Mouse (Mus musculus): ENCODE data around the gene Tgfb1i1. TPM values are rescaled to one million over a fixed set of nuclear protein-coding genes. Genes with fewer than 3 reads are reported as not detected.

The Tgfb1i1 gene
- polyA plus RNA-seq, 1 experiment from 2014 or later: 111 TPM

- ATAC-seq: no peak
- H3K9ac ChIP-seq (ENCODE audit: low read depth, low read length): no peak overlapping the region
- 0 out of 2 replicates have a peak, but pooled peaks cover 6% of the 10 kb centered on the region for H3K4me1 ChIP-seq (replicated peaks; ENCODE audit: control insufficient read depth, insufficient read depth, low read length)
- no peak overlapping the region for H3K4me2 ChIP-seq (replicated peaks; ENCODE audit: low read depth)
- no peaks in the 10 kb centered on the region for H3K27me3 ChIP-seq (replicated peaks; ENCODE audit: control insufficient read depth, insufficient read depth, low read length)
- H3K9me3 ChIP-seq (ENCODE audit: control insufficient read depth): no peaks in the 10 kb centered on the region
- WGBS: 58% methylated on average over 5 of the region's 5 CpGs
- no peak for TF ChIP-seq CTCF (IDR thresholded peaks at IDR 0.05; ENCODE audit: low read depth)
- H3K36me3 ChIP-seq (ENCODE audit: control insufficient read depth, insufficient read depth): peaks cover 19% of the 10 kb centered on the region; the same call in 1 of the 2 replicates
- H3K27ac ChIP-seq (ENCODE audit: low read depth, low read length): no peak overlapping the region
- no peak overlapping the region for H3K4me3 ChIP-seq (ENCODE audit: low read depth, low read length)
These were observed 3.4 kb downstream of the Tgfb1i1 start for GRCm38 (mm10) chr7:128249998-128250397.

GRCm38 (mm10) chr7:128251946-128252345 lies 5.3 kb downstream of the Tgfb1i1 start:
- Histone ChIP-seq H3K36me3 (ENCODE audit: control insufficient read depth, insufficient read depth) (peaks cover 19% of the 10 kb centered on the region; the same call in 1 of the 2 replicates), H3K4me1 (replicated peaks; ENCODE audit: control insufficient read depth, insufficient read depth, low read length) (0 out of 2 replicates have a peak, but pooled peaks cover 6% of the 10 kb centered on the region), H3K4me3 (ENCODE audit: low read depth, low read length) (no peak overlapping the region), H3K9ac (ENCODE audit: low read depth, low read length) (no peak overlapping the region), H3K9me3 (ENCODE audit: control insufficient read depth) (no peaks in the 10 kb centered on the region), H3K27ac (ENCODE audit: low read depth, low read length) (no peak overlapping the region), H3K4me2 (replicated peaks; ENCODE audit: low read depth) (peak overlapping the region; percentile 17; the same call in 1 of the 2 replicates), H3K27me3 (replicated peaks; ENCODE audit: control insufficient read depth, insufficient read depth, low read length) (no peaks in the 10 kb centered on the region)
- no peak for ATAC-seq
- no peak for TF ChIP-seq CTCF (IDR thresholded peaks at IDR 0.05; ENCODE audit: low read depth)
- WGBS: 48% methylated on average over 12 of the region's 12 CpGs

GRCm38 (mm10) chr7:128252609-128253008 lies 6.0 kb downstream of the Tgfb1i1 start:
- Histone ChIP-seq H3K4me1 (replicated peaks; ENCODE audit: control insufficient read depth, insufficient read depth, low read length) (0 out of 2 replicates have a peak, but pooled peaks cover 6% of the 10 kb centered on the region), H3K9me3 (ENCODE audit: control insufficient read depth) (no peaks in the 10 kb centered on the region), H3K4me2 (replicated peaks; ENCODE audit: low read depth) (peak overlapping the region; percentile 41), H3K9ac (ENCODE audit: low read depth, low read length) (no peak overlapping the region), H3K27me3 (replicated peaks; ENCODE audit: control insufficient read depth, insufficient read depth, low read length) (no peaks in the 10 kb centered on the region), H3K36me3 (ENCODE audit: control insufficient read depth, insufficient read depth) (peaks cover 19% of the 10 kb centered on the region; the same call in 1 of the 2 replicates), H3K4me3 (ENCODE audit: low read depth, low read length) (peak overlapping the region; percentile 7; the same call in 1 of the 2 replicates), H3K27ac (ENCODE audit: low read depth, low read length) (no peak overlapping the region)
- ATAC-seq: no peak
- TF ChIP-seq CTCF (IDR thresholded peaks at IDR 0.05; ENCODE audit: low read depth): no peak
- WGBS: 16% methylated on average over 24 of the region's 24 CpGs

GRCm38 (mm10) chr7:128254978-128255377 lies 8.4 kb downstream of the Tgfb1i1 start:
- no peak for ATAC-seq
- H3K9ac ChIP-seq (ENCODE audit: low read depth, low read length): no peak overlapping the region
- no peak overlapping the region for H3K4me2 ChIP-seq (replicated peaks; ENCODE audit: low read depth)
- no peaks in the 10 kb centered on the region for H3K27me3 ChIP-seq (replicated peaks; ENCODE audit: control insufficient read depth, insufficient read depth, low read length)
- no peak overlapping the region for H3K27ac ChIP-seq (ENCODE audit: low read depth, low read length)
- WGBS: 43% methylated on average over 2 of the region's 2 CpGs
- H3K9me3 ChIP-seq (ENCODE audit: control insufficient read depth): no peaks in the 10 kb centered on the region
- 0 out of 2 replicates have a peak, but pooled peaks cover 6% of the 10 kb centered on the region for H3K4me1 ChIP-seq (replicated peaks; ENCODE audit: control insufficient read depth, insufficient read depth, low read length)
- no peak for TF ChIP-seq CTCF (IDR thresholded peaks at IDR 0.05; ENCODE audit: low read depth)
- peaks cover 17% of the 10 kb centered on the region; the same call in 1 of the 2 replicates for H3K36me3 ChIP-seq (ENCODE audit: control insufficient read depth, insufficient read depth)
- H3K4me3 ChIP-seq (ENCODE audit: low read depth, low read length): no peak overlapping the region

- TF ChIP-seq CTCF (IDR thresholded peaks at IDR 0.05; ENCODE audit: low read depth): no peak
These were observed 9.1 kb downstream of the Tgfb1i1 start for GRCm38 (mm10) chr7:128255757-128256156.

GRCm38 (mm10) chr7:128256783-128257334 lies 10.2 kb downstream of the Tgfb1i1 start:
- Histone ChIP-seq H3K4me1 (replicated peaks; ENCODE audit: control insufficient read depth, insufficient read depth, low read length) (0 out of 2 replicates have a peak, but pooled peaks cover 3% of the 10 kb centered on the region), H3K9me3 (ENCODE audit: control insufficient read depth) (no peaks in the 10 kb centered on the region), H3K9ac (ENCODE audit: low read depth, low read length) (no peak overlapping the region), H3K27ac (ENCODE audit: low read depth, low read length) (no peak overlapping the region), H3K36me3 (ENCODE audit: control insufficient read depth, insufficient read depth) (peaks cover 15% of the 10 kb centered on the region; the same call in 1 of the 2 replicates), H3K4me2 (replicated peaks; ENCODE audit: low read depth) (no peak overlapping the region), H3K4me3 (ENCODE audit: low read depth, low read length) (no peak overlapping the region), H3K27me3 (replicated peaks; ENCODE audit: control insufficient read depth, insufficient read depth, low read length) (no peaks in the 10 kb centered on the region)
- ATAC-seq: no peak
- no peak for TF ChIP-seq CTCF (IDR thresholded peaks at IDR 0.05; ENCODE audit: low read depth)
- 30% methylated on average over 5 of the region's 5 CpGs for WGBS

More at GRCm38 (mm10) chr7:128255757-128256156, 9.1 kb downstream of the Tgfb1i1 start:
- Histone ChIP-seq H3K36me3 (ENCODE audit: control insufficient read depth, insufficient read depth) (peaks cover 16% of the 10 kb centered on the region; the same call in 1 of the 2 replicates), H3K27me3 (replicated peaks; ENCODE audit: control insufficient read depth, insufficient read depth, low read length) (no peaks in the 10 kb centered on the region), H3K4me3 (ENCODE audit: low read depth, low read length) (no peak overlapping the region), H3K4me1 (replicated peaks; ENCODE audit: control insufficient read depth, insufficient read depth, low read length) (0 out of 2 replicates have a peak, but pooled peaks cover 3% of the 10 kb centered on the region), H3K9me3 (ENCODE audit: control insufficient read depth) (no peaks in the 10 kb centered on the region), H3K9ac (ENCODE audit: low read depth, low read length) (no peak overlapping the region), H3K27ac (ENCODE audit: low read depth, low read length) (no peak overlapping the region), H3K4me2 (replicated peaks; ENCODE audit: low read depth) (no peak overlapping the region)
- no peak for ATAC-seq
- 77% methylated on average over 5 of the region's 5 CpGs for WGBS
